Mouse (Mus musculus) kidney, adult 2 months (tissue): ENCODE results near the gene Tmem123.

Experiments used
- CTCF ChIP-seq: fragments of 200-500 bp; conservative IDR thresholded peaks from 2 replicates; pipeline ENCODE4 v1.5.1; 2011; ENCODE audit warnings: low read depth, mild to moderate bottlenecking, control low read depth, low read length, moderate library complexity, mixed read lengths; ENCODE audit not compliant: insufficient read depth, insufficient read length
- POLR2A ChIP-seq: fragments of 200-500 bp; IDR thresholded peaks from one replicate; pipeline ENCODE4 v1.6.1; 2011; ENCODE audit warnings: low read depth, low read length, control low read depth

DNA sequence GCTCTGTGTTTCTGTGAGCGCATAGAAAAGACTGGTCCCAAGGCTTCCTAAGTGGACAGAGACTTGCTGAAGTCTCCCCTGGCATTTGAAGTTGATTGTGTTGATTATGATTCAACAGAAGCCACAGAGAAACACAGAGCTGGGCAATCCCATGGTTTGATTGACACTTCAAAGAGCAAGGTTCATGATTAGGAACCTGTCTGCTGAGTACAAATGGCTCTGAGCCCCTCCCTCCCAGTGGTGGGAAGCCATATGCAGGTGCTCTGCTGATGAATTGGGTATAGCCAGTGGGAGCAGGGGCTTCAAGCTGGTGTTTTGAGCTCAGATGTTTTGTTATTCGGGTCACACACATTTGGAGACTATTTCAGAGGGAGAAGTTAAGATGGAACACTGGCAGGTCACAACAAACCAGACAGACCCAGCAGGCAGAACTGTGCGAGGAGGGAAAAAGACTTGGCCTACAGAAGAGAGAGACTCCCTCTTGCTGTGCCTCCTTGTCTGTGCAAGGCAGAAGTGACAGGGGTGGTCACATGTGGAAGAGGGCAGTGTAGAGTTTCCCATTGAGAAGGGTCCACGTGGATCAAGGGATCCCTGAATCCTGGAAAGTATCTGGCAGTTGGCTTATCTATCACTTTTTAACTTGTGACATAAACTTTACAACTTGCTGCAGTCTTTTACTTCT, 9.1 kb downstream of the Tmem123 start:
- TF ChIP-seq CTCF (no peak), POLR2A (no peak)
